Mouse (Mus musculus) bone marrow macrophage, adult 2 months (primary cell): ENCODE results near the gene Rbms2.

Experiments
- CTCF ChIP-seq: IDR thresholded peaks from 2 replicates; pipeline ENCODE4 v1.5.1; 2012; ENCODE audit warnings: low read depth, mild to moderate bottlenecking, low read length, moderate library complexity
- POLR2A ChIP-seq: IDR thresholded peaks from 2 replicates; pipeline ENCODE4 v1.6.1; 2012; ENCODE audit warnings: mild to moderate bottlenecking, low read depth, low read length, borderline replicate concordance

- TF ChIP-seq CTCF (no peak), POLR2A (no peak)
Measured at GRCm38 (mm10) chr10:128193113-128193512, 13.0 kb upstream of the Rbms2 start.
